Mouse (Mus musculus): ENCODE results near the gene Gm20388.

- TF ChIP-seq CTCF (IDR thresholded peaks at IDR 0.05; ENCODE audit: control insufficient read depth, insufficient read depth, low read length) (no peak), POLR2A (IDR thresholded peaks at IDR 0.05; ENCODE audit: borderline replicate concordance, control insufficient read depth, low read depth, low read length) (no peak)
These were observed 2167.7 kb downstream of the Gm20388 start for GRCm38 (mm10) chr8:122078321-122078720.

Measured in bone marrow, adult 2 months (tissue).